Mouse (Mus musculus) adrenal gland, postnatal 14 days (tissue): ENCODE measurements around the gene Zcchc2. TPM values are rescaled to one million over a fixed set of nuclear protein-coding genes. Genes with fewer than 3 reads are reported as not detected.

Experiments used
- DNase-seq: peaks from one replicate; pipeline ENCODE4 v3.0.0; 2021; ENCODE audit warnings: mixed read lengths
- total RNA-seq: library from RNA; stranded (reverse); gene quantifications from 2 replicates; pipeline ENCODE4 v1.2.3, GENCODE M21; 2021

Zcchc2 gene
- total RNA-seq, 1 experiment from 2014 or later: 17.5 TPM

DNA sequence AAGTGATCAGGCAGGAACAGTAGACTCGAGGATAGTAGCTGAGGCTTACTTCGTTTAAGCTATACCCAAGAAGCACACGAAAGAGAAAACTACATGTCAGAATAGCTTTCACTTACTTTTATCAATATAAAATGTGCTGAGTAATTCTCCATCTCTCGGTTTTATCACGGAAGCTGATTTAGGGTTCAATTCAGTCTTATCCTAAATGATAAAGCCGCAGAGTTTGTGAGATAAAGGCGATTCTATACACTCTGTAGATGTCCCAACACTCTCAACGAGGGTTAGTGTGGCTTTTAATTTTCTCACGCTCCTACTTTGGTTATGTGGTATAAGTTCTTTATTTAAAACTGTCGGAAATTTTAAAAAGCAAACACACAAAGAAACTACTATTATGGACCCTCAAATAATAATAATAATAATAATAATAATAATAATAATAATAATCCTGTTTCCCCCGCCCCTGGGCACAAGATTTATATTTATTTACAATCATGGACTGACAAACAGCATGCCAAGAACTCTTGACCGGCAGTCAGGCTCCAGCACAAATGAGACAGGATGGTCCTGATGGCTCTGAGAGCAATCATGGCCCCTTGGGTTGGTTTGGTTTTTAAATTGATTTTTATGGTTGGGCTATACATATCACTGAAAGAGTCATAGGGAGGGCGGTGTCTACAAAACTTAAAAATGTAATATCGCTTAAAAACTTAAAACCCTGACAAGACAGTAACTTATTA is 1.1 kb upstream of the Zcchc2 start:
- DNase-seq: no peak

- peak; percentile 51 for DNase-seq
These were observed 594 bp upstream of the Zcchc2 start for GRCm38 (mm10) chr1:105989640-105989984.

GRCm38 (mm10) chr1:105990911-105991761 is 930 bp downstream of the Zcchc2 start:
- peak; percentile 81 for DNase-seq

- DNase-seq: no peak
These were observed 2.0 kb downstream of the Zcchc2 start for GRCm38 (mm10) chr1:105991931-105992837.

GRCm38 (mm10) chr1:105993196-105993595 is 3.0 kb downstream of the Zcchc2 start:
- peak; percentile 71 for DNase-seq

DNA sequence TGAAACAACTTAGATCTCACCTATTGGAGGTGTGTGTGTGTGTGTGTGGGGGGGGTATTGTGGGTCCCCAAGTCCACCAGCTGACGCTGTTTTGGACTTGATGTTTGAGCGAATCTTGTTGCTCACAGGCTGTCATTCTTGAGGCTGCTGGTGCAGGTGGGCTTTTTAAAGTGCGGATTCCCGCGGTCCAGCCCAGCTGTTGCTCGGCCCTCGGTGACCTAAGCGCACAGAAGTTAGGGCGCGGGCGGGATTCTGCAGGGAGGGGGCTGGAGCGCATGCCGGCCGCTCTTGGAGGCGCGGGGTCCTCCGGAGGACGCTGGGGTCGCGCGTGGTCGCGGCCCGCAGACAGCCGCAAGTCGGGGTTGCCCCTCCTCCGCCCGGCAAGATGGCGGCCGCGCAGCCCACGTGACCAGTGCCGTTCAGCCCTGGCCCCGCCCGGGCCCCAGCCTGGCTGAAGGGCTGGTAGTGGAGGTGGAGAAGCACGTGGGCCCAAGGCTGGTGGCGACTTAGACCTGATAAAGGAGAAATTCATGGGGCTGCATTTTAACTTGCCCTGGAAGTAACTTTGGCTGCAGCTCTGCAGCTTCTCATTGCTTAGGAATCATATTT is 3.5 kb downstream of the Zcchc2 start:
- DNase-seq: peak; percentile 94

- DNase-seq: no peak
These were observed 5.8 kb downstream of the Zcchc2 start for GRCm38 (mm10) chr1:105995966-105996365.

DNA sequence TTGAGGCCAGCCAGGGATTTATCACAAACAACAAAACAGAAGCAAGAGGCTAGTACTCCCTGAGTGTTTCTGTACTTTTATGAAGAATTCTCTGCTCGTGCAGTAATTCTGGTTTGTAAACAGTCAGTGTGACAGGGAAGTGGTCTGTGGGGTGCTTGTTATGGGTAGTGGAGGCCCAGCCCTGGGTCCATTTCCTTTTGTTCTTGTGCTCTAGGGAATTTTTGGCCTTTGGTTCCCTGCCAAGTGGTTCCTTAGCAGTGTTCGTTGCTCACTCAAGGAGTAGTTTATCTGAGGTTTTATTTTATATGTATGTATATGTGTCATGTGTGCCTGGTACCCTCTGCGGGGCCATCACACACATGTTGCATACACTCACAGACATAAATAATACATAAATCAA is 7.1 kb downstream of the Zcchc2 start:
- peak; percentile 43 for DNase-seq

DNA sequence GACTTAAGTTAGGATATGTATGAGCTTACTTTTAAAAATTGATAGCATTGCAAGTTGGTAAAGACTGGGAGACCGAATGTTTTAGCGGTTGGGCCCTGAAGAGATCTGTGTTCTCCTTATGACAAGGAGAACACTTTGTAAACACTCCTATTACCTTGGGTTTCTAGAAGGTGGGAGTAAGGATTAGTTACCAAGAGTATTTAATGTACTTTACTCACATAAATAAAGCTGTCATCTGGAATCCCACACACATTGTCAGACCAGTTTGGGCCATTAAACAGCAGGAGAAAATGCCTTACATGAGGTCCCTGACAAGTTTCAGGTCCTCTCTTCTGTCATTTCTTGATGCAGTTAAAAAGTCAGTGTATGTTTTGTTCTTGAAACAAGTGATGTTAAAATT is 9.6 kb downstream of the Zcchc2 start:
- no peak for DNase-seq

DNA sequence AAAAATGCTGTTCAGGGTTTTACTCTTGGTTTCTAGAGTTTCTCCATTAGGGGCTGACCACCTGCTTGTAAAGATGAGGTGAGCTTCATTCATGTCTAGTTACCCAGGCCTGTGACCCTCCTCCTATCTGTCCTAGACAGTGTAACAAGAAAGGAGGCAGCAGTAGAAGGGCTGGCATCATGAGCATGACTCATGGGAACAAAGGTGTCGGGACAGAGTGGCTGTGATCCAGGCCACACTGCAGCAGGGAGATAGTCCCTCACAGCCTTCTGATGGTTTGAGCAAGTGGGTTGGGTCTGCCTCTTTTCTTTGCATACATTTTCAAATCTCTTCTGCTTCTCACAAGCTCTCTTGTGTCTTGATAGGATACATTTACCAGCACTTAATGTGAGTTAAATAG is 17.4 kb downstream of the Zcchc2 start:
- DNase-seq: peak; percentile 31

- no peak for DNase-seq
These were observed 20.9 kb downstream of the Zcchc2 start for GRCm38 (mm10) chr1:106011097-106011496.

DNA sequence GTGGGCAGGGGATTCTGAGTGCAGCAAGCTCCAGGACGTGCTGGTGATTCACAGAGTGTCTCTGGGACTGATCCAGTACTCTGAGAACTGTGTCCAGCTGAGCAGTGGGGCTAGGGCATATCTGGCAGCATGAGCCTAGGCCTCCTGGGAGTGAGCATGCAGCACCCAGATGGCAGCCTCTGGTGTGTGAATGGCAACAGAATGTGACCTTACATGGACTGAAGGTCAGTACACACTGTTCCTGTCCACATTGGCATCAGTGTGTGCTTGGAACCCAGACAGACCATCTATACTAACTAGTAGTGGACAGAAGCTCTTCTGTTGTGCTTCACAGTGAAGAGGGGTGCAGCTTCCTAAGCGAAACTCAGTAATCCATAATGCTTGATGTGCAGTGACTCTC is 23.6 kb downstream of the Zcchc2 start:
- peak; percentile 50 for DNase-seq

DNA sequence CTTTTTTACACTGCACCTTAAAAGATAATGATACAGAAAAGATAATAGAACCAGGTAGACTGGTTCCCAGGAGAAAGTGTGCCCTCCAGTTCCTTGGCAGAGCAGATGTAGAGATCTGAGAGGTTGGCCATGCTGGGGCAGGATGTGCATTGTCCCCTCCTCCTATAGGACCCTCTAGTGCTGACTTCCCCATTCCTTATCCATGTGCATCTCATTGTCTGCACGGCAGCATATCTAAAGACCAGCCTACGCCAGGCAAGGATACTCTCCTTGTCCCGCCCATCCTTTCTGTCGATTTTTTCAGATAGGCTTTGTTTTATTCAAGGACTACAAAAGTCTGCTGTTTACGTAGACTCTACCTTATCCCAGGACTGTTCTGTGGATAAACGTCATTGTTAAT is 26.1 kb downstream of the Zcchc2 start:
- no peak for DNase-seq

- DNase-seq: no peak
These were observed 29.6 kb downstream of the Zcchc2 start for GRCm38 (mm10) chr1:106019854-106020253.

- DNase-seq: no peak
These were observed 32.8 kb downstream of the Zcchc2 start for GRCm38 (mm10) chr1:106022998-106023397.

DNA sequence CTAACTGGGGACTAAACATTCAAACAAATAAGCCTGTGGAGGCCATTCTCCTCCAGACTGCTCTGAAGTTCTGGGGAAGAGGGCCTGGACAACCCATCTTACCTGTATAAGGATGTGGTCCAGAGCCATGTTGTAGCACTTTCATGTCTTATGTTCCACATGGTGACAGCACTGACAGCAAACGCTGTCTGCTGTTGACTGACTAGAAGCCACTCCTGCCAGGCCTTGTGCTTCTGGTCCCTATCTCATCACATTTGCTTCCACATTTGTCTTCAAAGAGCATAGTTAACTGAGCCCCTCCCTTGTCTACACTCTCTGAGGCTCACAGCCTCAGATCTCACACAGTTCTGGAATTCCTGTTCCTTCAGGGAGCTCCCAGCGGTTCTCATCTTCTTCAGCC is 34.0 kb downstream of the Zcchc2 start:
- DNase-seq: no peak

DNA sequence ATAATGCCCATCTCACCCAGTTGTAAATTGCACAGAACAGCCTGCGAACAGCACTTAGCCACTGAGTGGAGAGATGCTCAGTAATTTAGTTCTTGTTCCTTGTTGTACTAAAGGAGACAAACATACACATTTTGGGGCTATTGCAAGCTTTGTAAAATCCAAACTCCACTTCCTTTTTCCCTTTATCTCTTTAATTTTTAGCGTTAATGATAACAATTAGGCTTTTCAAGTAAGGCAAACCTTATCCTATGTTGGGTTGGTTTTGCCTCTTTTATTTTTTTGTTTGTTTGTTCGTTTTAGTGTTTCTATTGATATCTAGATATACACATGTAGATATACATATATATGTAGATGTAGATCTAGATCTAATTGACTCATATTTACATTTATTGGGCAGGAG is 34.6 kb downstream of the Zcchc2 start:
- DNase-seq: no peak

DNA sequence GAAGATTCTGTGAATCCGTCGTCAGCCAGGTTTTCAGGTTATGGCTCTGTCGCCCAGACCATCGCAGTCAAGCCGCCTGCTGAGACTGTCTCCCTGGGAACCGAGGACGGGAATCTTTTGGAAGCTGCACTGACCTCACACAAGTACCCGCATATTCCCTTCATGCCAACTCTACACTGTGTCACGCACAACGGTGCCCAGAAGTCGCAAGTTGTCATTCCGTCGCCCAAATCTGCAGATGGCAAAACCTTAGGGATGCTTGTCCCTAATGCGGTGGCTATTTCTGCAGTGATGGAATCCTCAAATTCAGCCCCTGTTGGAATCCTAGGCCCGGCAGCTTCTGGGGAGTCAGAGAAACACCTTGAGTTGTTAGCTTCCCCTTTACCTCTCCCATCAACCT is 39.6 kb downstream of the Zcchc2 start:
- no peak for DNase-seq

DNA sequence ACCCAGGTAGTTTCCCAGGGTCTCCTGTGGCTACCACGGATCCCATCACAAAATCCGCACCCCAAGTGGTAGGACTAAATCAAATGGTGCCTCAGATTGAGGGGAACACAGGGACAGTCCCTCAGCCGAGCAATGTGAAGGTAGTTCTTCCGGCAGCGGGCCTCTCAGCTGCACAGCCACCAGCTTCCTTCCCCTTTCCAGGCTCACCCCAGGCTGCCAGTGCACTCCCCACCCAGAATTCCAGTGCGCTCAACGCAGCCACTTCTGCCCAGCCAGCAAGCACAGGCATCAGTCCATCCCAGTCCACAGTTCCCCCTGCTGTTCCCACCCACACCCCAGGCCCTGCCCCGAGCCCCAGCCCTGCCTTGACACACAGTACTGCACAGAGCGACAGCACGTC is 40.1 kb downstream of the Zcchc2 start:
- no peak for DNase-seq

- DNase-seq: no peak
These were observed 40.7 kb downstream of the Zcchc2 start for GRCm38 (mm10) chr1:106030886-106031285.

GRCm38 (mm10) chr1:106031908-106032307 is 41.7 kb downstream of the Zcchc2 start:
- no peak for DNase-seq

GRCm38 (mm10) chr1:106034776-106035175 is 44.6 kb downstream of the Zcchc2 start:
- DNase-seq: no peak
